Mouse (Mus musculus): ENCODE data around the gene Nkpd1.

DNA sequence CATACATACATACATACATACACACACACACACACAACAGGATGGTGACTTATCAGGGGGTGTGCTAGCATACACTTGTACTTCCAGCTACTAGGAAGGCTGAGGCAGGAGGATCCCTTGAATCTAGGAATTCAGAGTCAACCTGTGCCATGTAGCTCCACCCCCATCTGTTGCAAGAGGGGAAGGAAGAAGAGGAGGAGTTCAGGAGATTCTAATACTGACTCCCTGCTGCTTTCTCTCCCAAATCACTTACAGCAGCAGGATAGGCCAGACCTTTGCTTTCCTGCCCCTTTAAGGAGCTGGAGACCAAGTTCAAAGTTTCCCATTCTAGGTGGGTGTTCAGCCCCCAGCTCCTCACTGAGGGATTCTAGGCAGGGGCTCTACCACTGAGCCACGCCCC is 32.1 kb upstream of the Nkpd1 start:
- no peak for TF ChIP-seq MXI1 (IDR thresholded peaks at IDR 0.05; ENCODE audit: low read depth, low read length)
- TF ChIP-seq CTCF (conservative IDR thresholded peaks at IDR 0.05 in 1 of 2, IDR thresholded peaks at IDR 0.05 in 1 of 2; ENCODE audit: low read depth in 2 of 2, low read length in 2 of 2): no peak
- no peak for TF ChIP-seq ZNF384 (IDR thresholded peaks at IDR 0.05; ENCODE audit: low read depth, low read length)
- no peak for TF ChIP-seq POLR2A (IDR thresholded peaks at IDR 0.05; ENCODE audit: low read depth, low read length)

Measured in CH12.LX (cell line).